Comparison of ENCODE assay signal across 23 mouse cellular contexts in genomic region chr12:33014050-33014796, GRCm38 (mm10).
DNase-seq lines count a peak whose midpoint lies in the region; ATAC-seq and TF ChIP-seq lines count a peak whose summit lies in the region.
"Had no signal": no experiment of that assay in that cellular context is flagged by ENCODE, and none has a peak within 500 bp of the region (broad histone marks: within the 10 kb centered on the region; RNA-seq: fewer than 3 reads in every experiment).

No protein-coding gene starts in this region.

- H3K4me3 ChIP-seq in hindbrain, embryonic 13.5 days = no peak overlapping the region
- H3K4me3 ChIP-seq in hindbrain, postnatal 0 days (ENCODE audit: low read length) = no peak overlapping the region
- H3K4me3 ChIP-seq in forebrain, embryonic 13.5 days = no peak overlapping the region
- H3K4me3 ChIP-seq in midbrain, embryonic 14.5 days (replicated peaks; ENCODE audit: low read depth, low read length) = no peak overlapping the region
- H3K4me3 ChIP-seq in kidney, embryonic 15.5 days (replicated peaks) = no peak overlapping the region
- H3K4me3 ChIP-seq: embryonic facial prominence, embryonic 13.5 days; erythroblast, embryonic 14.5 days; layer of hippocampus, adult 2 months; neural tube, embryonic 12.5 days had no signal

- no peak overlapping the region for H3K4me2 ChIP-seq in hindbrain, embryonic 13.5 days
- H3K4me2 ChIP-seq in hindbrain, postnatal 0 days (ENCODE audit: low read depth, low read length) = no peak overlapping the region
- H3K4me2 ChIP-seq in forebrain, embryonic 13.5 days = peak overlapping the region; percentile 28
- H3K4me2 ChIP-seq in midbrain, embryonic 14.5 days (ENCODE audit: low read length) = no peak overlapping the region
- H3K4me2 ChIP-seq in kidney, embryonic 15.5 days = no peak overlapping the region
- H3K4me2 ChIP-seq: embryonic facial prominence, embryonic 13.5 days; heart, embryonic 11.5 days; neural tube, embryonic 12.5 days had no signal

- WGBS in hindbrain, embryonic 13.5 days = 38% methylated on average over 7 of the region's 7 CpGs
- 24% methylated on average over 7 of the region's 7 CpGs for WGBS in hindbrain, postnatal 0 days
- 27% methylated on average over 7 of the region's 7 CpGs for WGBS in forebrain, embryonic 13.5 days
- WGBS in midbrain, embryonic 14.5 days = 34% methylated on average over 7 of the region's 7 CpGs
- WGBS in kidney, embryonic 15.5 days = 69% methylated on average over 7 of the region's 7 CpGs

- no peak for DNase-seq in hindbrain, postnatal 0 days (ENCODE audit: low spot score)
- DNase-seq in brain, embryonic 14.5 days (ENCODE audit: low read depth) = peak; percentile 82
- DNase-seq in midbrain, embryonic 14.5 days = peak; percentile 26
- DNase-seq: adrenal gland, adult 2 months; B cell, adult 2 months; embryo, embryonic 11 days; gastrocnemius, postnatal 10 days; retina, postnatal 1 day; right cerebral cortex, postnatal 25 days; thymus, postnatal 14 days had no signal

- ATAC-seq in hindbrain, embryonic 13.5 days (ENCODE audit: low FRiP score) = no peak; the same call in 1 of the 2 replicates
- ATAC-seq in hindbrain, postnatal 0 days = no peak
- ATAC-seq in forebrain, embryonic 13.5 days = peak; percentile 75
- ATAC-seq in midbrain, embryonic 14.5 days (ENCODE audit: low FRiP score, low TSS enrichment) = peak; percentile 41; the same call in 1 of the 2 replicates
- no peak for ATAC-seq in megakaryocyte-erythroid progenitor cell, adult 5-6 weeks (replicated peaks; ENCODE audit: low FRiP score, low TSS enrichment, poor library complexity, severe bottlenecking)
- ATAC-seq in kidney, embryonic 15.5 days (replicated peaks; ENCODE audit: low FRiP score) = no peak
- ATAC-seq: intestine, embryonic 16.5 days; lung, postnatal 0 days had no signal

- H3K9ac ChIP-seq in hindbrain, embryonic 13.5 days = no peak overlapping the region
- no peak overlapping the region for H3K9ac ChIP-seq in hindbrain, postnatal 0 days (replicated peaks; ENCODE audit: low read length)
- H3K9ac ChIP-seq in forebrain, embryonic 13.5 days = no peak overlapping the region
- no peak overlapping the region for H3K9ac ChIP-seq in midbrain, embryonic 14.5 days (replicated peaks; ENCODE audit: low read length)
- no peak overlapping the region for H3K9ac ChIP-seq in kidney, embryonic 15.5 days
- H3K9ac ChIP-seq: embryonic facial prominence, embryonic 13.5 days; neural tube, embryonic 12.5 days had no signal

- no peaks in the 10 kb centered on the region for H3K36me3 ChIP-seq in hindbrain, embryonic 13.5 days
- H3K36me3 ChIP-seq in hindbrain, postnatal 0 days (ENCODE audit: insufficient read depth, low read length) = no peaks in the 10 kb centered on the region
- no peaks in the 10 kb centered on the region for H3K36me3 ChIP-seq in forebrain, embryonic 13.5 days (ENCODE audit: poor library complexity, severe bottlenecking)
- no peaks in the 10 kb centered on the region for H3K36me3 ChIP-seq in midbrain, embryonic 14.5 days (ENCODE audit: control insufficient read depth, insufficient read depth, low read length)
- no peaks in the 10 kb centered on the region for H3K36me3 ChIP-seq in kidney, embryonic 15.5 days
- H3K36me3 ChIP-seq: embryonic facial prominence, embryonic 13.5 days; G1E; neural tube, embryonic 12.5 days had no signal

- no peak for TF ChIP-seq POLR2A in brain, embryonic 14.5 days (IDR thresholded peaks at IDR 0.05; ENCODE audit: borderline replicate concordance, extremely low read depth, insufficient read depth, insufficient read length, poor library complexity, severe bottlenecking)

- H3K9me3 ChIP-seq in hindbrain, embryonic 13.5 days = no peaks in the 10 kb centered on the region
- H3K9me3 ChIP-seq in hindbrain, postnatal 0 days (ENCODE audit: low read length) = no peaks in the 10 kb centered on the region
- H3K9me3 ChIP-seq in forebrain, embryonic 13.5 days (replicated peaks) = no peaks in the 10 kb centered on the region
- H3K9me3 ChIP-seq in midbrain, embryonic 14.5 days (ENCODE audit: control insufficient read depth, low read length) = no peaks in the 10 kb centered on the region
- no peaks in the 10 kb centered on the region for H3K9me3 ChIP-seq in kidney, embryonic 15.5 days (replicated peaks)
- H3K9me3 ChIP-seq: G1E; neural tube, embryonic 12.5 days had no signal

- no peaks in the 10 kb centered on the region for H3K27me3 ChIP-seq in hindbrain, embryonic 13.5 days
- H3K27me3 ChIP-seq in hindbrain, postnatal 0 days (ENCODE audit: insufficient read depth, low read length) = no peaks in the 10 kb centered on the region
- no peaks in the 10 kb centered on the region for H3K27me3 ChIP-seq in forebrain, embryonic 13.5 days
- H3K27me3 ChIP-seq in midbrain, embryonic 14.5 days (ENCODE audit: control insufficient read depth, insufficient read depth, low read length) = no peaks in the 10 kb centered on the region
- H3K27me3 ChIP-seq in kidney, embryonic 15.5 days = no peaks in the 10 kb centered on the region
- H3K27me3 ChIP-seq: CH12.LX; embryonic facial prominence, embryonic 13.5 days; neural tube, embryonic 12.5 days had no signal

- TF ChIP-seq CTCF in hindbrain, postnatal 0 days (IDR thresholded peaks at IDR 0.05; ENCODE audit: low read depth) = no peak
- TF ChIP-seq CTCF in brain, embryonic 14.5 days (IDR thresholded peaks at IDR 0.05; ENCODE audit: borderline replicate concordance, extremely low read depth, insufficient read depth, insufficient read length) = no peak

- H3K4me1 ChIP-seq in hindbrain, embryonic 13.5 days (replicated peaks) = peaks cover 13% of the 10 kb centered on the region
- H3K4me1 ChIP-seq in hindbrain, postnatal 0 days (ENCODE audit: insufficient read depth, low read length) = no peaks in the 10 kb centered on the region
- peaks cover 22% of the 10 kb centered on the region for H3K4me1 ChIP-seq in forebrain, embryonic 13.5 days
- peaks cover 15% of the 10 kb centered on the region for H3K4me1 ChIP-seq in midbrain, embryonic 14.5 days (ENCODE audit: control insufficient read depth, insufficient read depth, low read length)
- H3K4me1 ChIP-seq in kidney, embryonic 15.5 days = no peaks in the 10 kb centered on the region

- H3K27ac ChIP-seq in hindbrain, embryonic 13.5 days = peak overlapping the region; percentile 65
- no peak overlapping the region for H3K27ac ChIP-seq in hindbrain, postnatal 0 days
- peak overlapping the region; percentile 86 for H3K27ac ChIP-seq in forebrain, embryonic 13.5 days
- peak overlapping the region; percentile 56 for H3K27ac ChIP-seq in midbrain, embryonic 14.5 days (replicated peaks; ENCODE audit: low read depth, low read length)
- H3K27ac ChIP-seq in kidney, embryonic 15.5 days = no peak overlapping the region
- H3K27ac ChIP-seq: embryonic facial prominence, embryonic 13.5 days; layer of hippocampus, adult 2 months; neural tube, embryonic 12.5 days had no signal

Comparison
In these comparisons a context has a peak if more than half of its experiments do, and no peak if none do; other contexts are left out.
1. H3K27ac ChIP-seq: peak in hindbrain, embryonic 13.5 days (single experiment), forebrain, embryonic 13.5 days (single experiment) and midbrain, embryonic 14.5 days (single experiment); none in hindbrain, postnatal 0 days (single experiment) and kidney, embryonic 15.5 days (single experiment).
2. ATAC-seq: peak in forebrain, embryonic 13.5 days (single experiment) and midbrain, embryonic 14.5 days (single experiment); none in hindbrain, embryonic 13.5 days (single experiment), hindbrain, postnatal 0 days (single experiment), megakaryocyte-erythroid progenitor cell, adult 5-6 weeks (single experiment) and kidney, embryonic 15.5 days (single experiment).